ENCODE assay signal across 13 mouse cellular contexts in the genomic region with DNA sequence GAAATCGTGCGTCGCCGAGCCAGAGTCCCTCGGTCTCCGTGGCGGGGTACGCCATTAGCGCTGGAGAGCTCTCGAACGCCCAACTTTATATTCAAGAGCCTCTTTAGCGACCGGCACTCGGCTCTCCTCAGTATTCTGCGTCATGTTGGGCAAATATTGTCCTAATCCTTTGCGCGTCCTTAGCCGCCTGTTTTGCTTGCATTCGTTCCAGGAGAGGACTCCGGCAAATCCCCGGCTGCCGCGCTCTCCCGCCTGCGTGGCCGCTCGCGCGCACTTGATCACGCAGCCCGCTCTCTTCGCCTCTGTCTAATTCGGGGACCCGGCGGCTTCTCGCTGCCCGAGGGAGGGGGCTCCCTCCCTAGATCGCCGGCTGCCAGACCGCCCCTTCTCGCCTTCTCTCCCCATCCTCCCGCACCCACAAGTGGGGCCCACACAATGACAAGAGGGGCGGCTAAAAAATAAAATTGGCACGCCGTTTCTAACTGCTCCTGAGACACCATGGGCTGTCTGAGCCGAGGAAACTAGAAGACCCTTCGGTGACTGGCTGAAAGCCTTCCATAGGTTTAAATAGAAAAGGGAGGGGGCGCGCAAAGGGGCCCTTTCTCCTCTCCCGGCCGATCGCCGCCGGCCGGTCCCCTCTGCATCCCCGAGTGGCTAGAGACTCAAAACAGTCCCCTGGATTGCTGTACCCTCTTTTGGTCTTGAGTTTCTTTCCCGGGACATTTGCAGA. TPM values are rescaled to one million over a fixed set of nuclear protein-coding genes. Genes with fewer than 3 reads are reported as not detected.
DNase-seq lines count a peak whose midpoint lies in the region; ATAC-seq lines count a peak whose summit lies in the region.
"Had no signal": no experiment of that assay in that cellular context is flagged by ENCODE, and none has a peak within 500 bp of the region (broad histone marks: within the 10 kb centered on the region; RNA-seq: fewer than 3 reads in every experiment).

No protein-coding gene starts in this region.

- H3K27me3 ChIP-seq in limb, embryonic 10.5 days (ENCODE audit: low read depth, poor library complexity, severe bottlenecking): peaks cover 100% of the 10 kb centered on the region
- peaks cover 100% of the 10 kb centered on the region for H3K27me3 ChIP-seq in midbrain, embryonic 10.5 days (ENCODE audit: low read depth, poor library complexity, severe bottlenecking)

- no peak overlapping the region for H3K27ac ChIP-seq in limb, embryonic 10.5 days
- peak overlapping the region; percentile 94 for H3K27ac ChIP-seq in midbrain, embryonic 10.5 days (replicated peaks)
- H3K27ac ChIP-seq: layer of hippocampus, adult 2 months; macrophage; stomach, postnatal 0 days had no signal

- ATAC-seq in granulocyte monocyte progenitor cell, adult 5-6 weeks (replicated peaks; ENCODE audit: poor library complexity, severe bottlenecking): no peak
- no peak for ATAC-seq in cerebellum, adult (ENCODE audit: insufficient number of reproducible peaks, low FRiP score, low TSS enrichment)

- H3K4me3 ChIP-seq in limb, embryonic 10.5 days: peak overlapping the region; percentile 5; the same call in 1 of the 2 replicates
- H3K4me3 ChIP-seq in midbrain, embryonic 10.5 days: peak overlapping the region; percentile 68
- H3K4me3 ChIP-seq: layer of hippocampus, adult 2 months had no signal

- peaks cover 45% of the 10 kb centered on the region for H3K4me1 ChIP-seq in limb, embryonic 10.5 days
- peaks cover 99% of the 10 kb centered on the region for H3K4me1 ChIP-seq in midbrain, embryonic 10.5 days

- peak; percentile 55 for DNase-seq in retina, postnatal 1 day
- no peak for DNase-seq in retina, embryonic 14.5 days (ENCODE audit: low spot score)
- peak; percentile 73 for DNase-seq in limb, embryonic 10.5 days (ENCODE audit: low spot score)
- DNase-seq in midbrain, embryonic 10.5 days (ENCODE audit: low spot score): peak; percentile 74
- DNase-seq in spleen, postnatal 4 days (ENCODE audit: low spot score in 2 of 2): no peak
- no peak for DNase-seq in thymus, postnatal 25 days
- DNase-seq: gastrocnemius, postnatal 14 days; heart, postnatal 36 days had no signal

- H3K36me3 ChIP-seq in limb, embryonic 10.5 days: no peaks in the 10 kb centered on the region
- peaks cover 18% of the 10 kb centered on the region for H3K36me3 ChIP-seq in midbrain, embryonic 10.5 days

- WGBS in limb, embryonic 10.5 days: under 1% methylated on average over 57 of the region's 57 CpGs
- under 1% methylated on average over 57 of the region's 57 CpGs for WGBS in midbrain, embryonic 10.5 days

- no peaks in the 10 kb centered on the region for H3K9me3 ChIP-seq in limb, embryonic 10.5 days (replicated peaks)
- H3K9me3 ChIP-seq in midbrain, embryonic 10.5 days (replicated peaks): no peaks in the 10 kb centered on the region

RNA-seq across cellular contexts. Expression of gene Pax7, which starts 1.7 kb away (rescaled TPM):
- polyA plus RNA-seq in limb, embryonic 10.5 days (2016; fragmentation: Nextera tagmentation; extraction: Ambion mirVana): 0.11 and 0.14 TPM in 2 replicates
- 1.3 and 1.8 TPM in 2 replicates for polyA plus RNA-seq in midbrain, embryonic 10.5 days (2016; fragmentation: Nextera tagmentation; extraction: Ambion mirVana)
- total RNA-seq in granulocyte monocyte progenitor cell, adult 5-6 weeks (2014; fragmentation: Nextera tagmentation): not detected in 2 replicates
- not detected in 2 replicates for total RNA-seq in granulocyte monocyte progenitor cell, adult 5-6 weeks (2017)
- total RNA-seq: heart, postnatal 36 days; layer of hippocampus, adult 2 months had no signal
- polyA plus RNA-seq: macrophage; stomach, postnatal 0 days had no signal

Comparison
In these comparisons a context has a peak if more than half of its experiments do, and no peak if none do; other contexts are left out.
1. DNase-seq: peak in retina, postnatal 1 day (single experiment), limb, embryonic 10.5 days (single experiment) and midbrain, embryonic 10.5 days (single experiment); none in retina, embryonic 14.5 days (single experiment), spleen, postnatal 4 days (0 of 2) and thymus, postnatal 25 days (single experiment).